Mouse (Mus musculus): ENCODE measurements around the gene Vmn2r114. TPM values are rescaled to one million over a fixed set of nuclear protein-coding genes. Genes with fewer than 3 reads are reported as not detected.

Vmn2r114 gene
- polyA plus RNA-seq (2014; fragmentation: Illumina TruSeq; extraction: RNeasy Lipid Tissue Mini Kit (QIAGEN cat#74804); ENCODE audit: low read depth, low replicate concordance): not detected

DNA sequence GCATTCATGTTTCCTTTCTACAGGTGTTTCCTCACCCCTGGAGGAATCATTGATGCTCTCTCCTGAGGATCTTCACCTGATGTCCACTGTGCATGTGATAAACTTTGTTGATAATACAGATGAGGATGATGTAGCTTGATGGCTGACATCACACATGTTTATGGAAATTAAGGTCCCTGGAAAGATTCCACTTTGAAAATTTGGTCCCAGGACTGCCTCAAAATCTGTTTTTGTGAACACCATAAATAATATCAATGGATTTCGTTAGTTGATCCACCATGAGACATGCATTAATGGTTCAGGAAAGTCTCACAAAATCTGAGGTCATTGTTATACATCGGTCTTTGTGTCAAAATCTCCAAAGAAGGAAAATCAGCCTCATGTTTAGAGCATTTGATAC, at the start of gene Vmn2r114:
Vmn2r114 (minus strand) TSS at position 101 of the 400 bp plus-strand sequence.

GRCm38 (mm10) chr17:23343441-23343840, 31.1 kb upstream of the Vmn2r114 start, which contains the start of gene Vmn2r115:
Vmn2r115 (plus strand) TSS chr17:23343741.

Other genes starting within 250 kb of the Vmn2r114 start
- 6.1 TPM for gene Zfp40, start 119.3 kb downstream of the Vmn2r114 start, polyA plus RNA-seq (2014; fragmentation: Illumina TruSeq; extraction: RNeasy Lipid Tissue Mini Kit (QIAGEN cat#74804); ENCODE audit: low read depth, low replicate concordance)
- gene Vmn2r115, start 31.2 kb upstream of the Vmn2r114 start, polyA plus RNA-seq (2014; fragmentation: Illumina TruSeq; extraction: RNeasy Lipid Tissue Mini Kit (QIAGEN cat#74804); ENCODE audit: low read depth, low replicate concordance): not detected
- not detected for gene Vmn2r116, start 72.1 kb upstream of the Vmn2r114 start, polyA plus RNA-seq (2014; fragmentation: Illumina TruSeq; extraction: RNeasy Lipid Tissue Mini Kit (QIAGEN cat#74804); ENCODE audit: low read depth, low replicate concordance)
- gene Vmn2r117, start 167.2 kb upstream of the Vmn2r114 start, polyA plus RNA-seq (2014; fragmentation: Illumina TruSeq; extraction: RNeasy Lipid Tissue Mini Kit (QIAGEN cat#74804); ENCODE audit: low read depth, low replicate concordance): not detected

Data from testis, adult 10 weeks (tissue).